Mouse (Mus musculus) intestine, embryonic 15.5 days (tissue): ENCODE data around the gene Mypn. TPM values are rescaled to one million over a fixed set of nuclear protein-coding genes. Genes with fewer than 3 reads are reported as not detected.
A peak's percentile ranks its signal among the peaks of the same experiment; 100 is the strongest.

Experiments used
- ATAC-seq: fragments of 200-750 bp; cut with Nextera tagmentation; 2 replicates; pipeline ENCODE4 v1.8.0; 2017; ENCODE audit warnings: moderate TSS enrichment, moderate library complexity
- H3K27ac ChIP-seq: fragments of 300-500 bp; sonication (generic); 2 replicates; pipeline ENCODE4 v1.5.1; 2015; ENCODE audit warnings: mild to moderate bottlenecking, inconsistent platforms
- H3K27me3 ChIP-seq: fragments of 300-500 bp; sonication (generic); replicated peaks from 2 replicates; pipeline ENCODE4 v1.6.1; 2015; ENCODE audit warnings: inconsistent platforms
- H3K36me3 ChIP-seq: fragments of 300-500 bp; sonication (generic); 2 replicates; pipeline ENCODE4 v1.6.1; 2015; ENCODE audit warnings: inconsistent platforms
- H3K4me1 ChIP-seq: fragments of 300-500 bp; sonication (generic); replicated peaks from 2 replicates; pipeline ENCODE4 v1.6.1; 2015; ENCODE audit warnings: inconsistent platforms
- H3K4me2 ChIP-seq: fragments of 300-500 bp; sonication (generic); replicated peaks from 2 replicates; pipeline ENCODE4 v1.6.1; 2015; ENCODE audit warnings: mild to moderate bottlenecking, inconsistent platforms
- H3K4me3 ChIP-seq: fragments of 300-500 bp; sonication (generic); replicated peaks from 2 replicates; pipeline ENCODE4 v1.5.1; 2015; ENCODE audit warnings: inconsistent platforms
- H3K9ac ChIP-seq: fragments of 300-500 bp; sonication (generic); 2 replicates; pipeline ENCODE4 v1.6.1; 2015; ENCODE audit warnings: inconsistent platforms
- H3K9me3 ChIP-seq: fragments of 300-500 bp; sonication (generic); 2 replicates; pipeline ENCODE4 v1.6.1; 2016; ENCODE audit warnings: inconsistent platforms
- WGBS: fragments of 180-500 bp; shearing (Covaris S2); methylation state at CpG from one replicate; pipeline ENCODE4 v1.1.7; 2015; 5-methylcytosine and 5-hydroxymethylcytosine counted together
- polyA plus RNA-seq: library from polyadenylated mRNA; unstranded; fragments of >200 nt; fragmentation: Nextera tagmentation; extraction: Ambion mirVana; gene quantifications from 2 replicates; pipeline ENCODE4 v1.2.1, GENCODE M21; 2015

The Mypn gene
- polyA plus RNA-seq, 1 experiment from 2014 or later = 0.08 TPM

DNA sequence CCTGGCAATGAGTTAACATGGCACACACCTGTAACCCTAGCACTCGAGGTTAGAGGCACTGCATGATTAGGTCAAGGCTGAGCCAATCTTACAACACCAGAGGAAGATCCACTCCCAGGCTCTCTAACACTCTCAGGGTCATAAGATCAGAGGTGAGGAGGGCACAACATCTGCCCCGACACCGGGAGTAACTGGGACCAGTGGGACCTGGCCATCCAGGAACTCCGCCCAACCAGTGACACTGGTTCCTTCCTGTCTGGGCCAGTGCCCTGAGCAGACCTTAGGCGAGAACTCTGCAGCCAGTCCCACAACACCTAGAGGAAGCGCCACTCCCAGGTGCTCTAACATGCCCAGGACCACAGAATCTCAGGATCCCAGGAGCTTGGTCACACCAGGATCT, 67.3 kb downstream of the Mypn start:
- 77% methylated on average over 6 of the region's 6 CpGs for WGBS
- no peak overlapping the region for H3K4me3 ChIP-seq
- no peak overlapping the region for H3K4me2 ChIP-seq
- no peaks in the 10 kb centered on the region for H3K9me3 ChIP-seq
- H3K4me1 ChIP-seq = no peaks in the 10 kb centered on the region
- H3K36me3 ChIP-seq = no peaks in the 10 kb centered on the region
- no peak overlapping the region for H3K9ac ChIP-seq
- no peak for ATAC-seq
- no peak overlapping the region for H3K27ac ChIP-seq
- no peaks in the 10 kb centered on the region for H3K27me3 ChIP-seq

DNA sequence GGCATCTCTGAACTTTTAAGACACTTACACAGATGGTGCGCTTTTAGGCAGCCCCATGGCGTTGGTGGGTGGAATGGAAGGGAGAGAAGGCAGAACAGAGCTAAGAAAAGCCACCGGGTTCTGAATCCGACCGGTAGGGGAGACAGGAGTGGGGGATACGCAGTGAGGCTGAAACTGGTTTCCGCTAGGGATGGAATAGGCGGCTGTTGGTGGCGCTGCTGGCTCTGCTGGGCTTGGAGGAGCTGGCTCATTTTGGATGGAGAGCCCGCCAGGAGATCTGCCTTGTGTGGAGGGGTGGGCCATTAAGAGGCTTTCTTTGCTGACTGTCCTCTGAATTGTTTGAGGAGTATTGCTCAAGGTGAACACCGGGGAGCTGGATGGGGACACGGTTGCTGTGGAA, 68.1 kb downstream of the Mypn start:
- no peaks in the 10 kb centered on the region for H3K4me1 ChIP-seq
- H3K36me3 ChIP-seq = no peaks in the 10 kb centered on the region
- H3K9me3 ChIP-seq = no peaks in the 10 kb centered on the region
- WGBS = 52% methylated on average over 12 of the region's 12 CpGs
- no peak overlapping the region for H3K4me2 ChIP-seq
- H3K9ac ChIP-seq = no peak overlapping the region
- H3K27ac ChIP-seq = no peak overlapping the region
- no peak for ATAC-seq
- no peaks in the 10 kb centered on the region for H3K27me3 ChIP-seq
- no peak overlapping the region for H3K4me3 ChIP-seq

DNA sequence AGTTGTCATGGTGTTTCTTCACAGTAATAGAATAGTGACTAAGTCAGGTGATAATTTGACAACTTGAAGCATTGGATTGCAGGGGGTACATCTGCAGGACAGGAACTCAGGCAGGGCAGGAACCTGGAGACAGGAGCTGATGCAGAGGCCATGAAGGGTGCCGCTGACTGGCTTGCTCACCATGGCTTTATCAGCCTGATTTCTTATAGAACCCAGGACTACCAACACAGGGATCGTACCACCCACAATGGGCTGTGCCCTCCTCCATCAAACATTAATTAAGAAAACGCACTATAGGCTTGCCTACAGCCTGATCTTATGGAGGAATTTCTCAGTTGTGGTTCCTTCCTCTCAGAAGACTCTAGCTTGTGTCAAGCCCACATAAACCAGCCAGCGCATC, 70.4 kb downstream of the Mypn start:
- WGBS = 89% methylated on average over 4 of the region's 4 CpGs
- H3K9ac ChIP-seq = no peak overlapping the region
- H3K36me3 ChIP-seq = no peaks in the 10 kb centered on the region
- H3K27me3 ChIP-seq = no peaks in the 10 kb centered on the region
- no peak overlapping the region for H3K27ac ChIP-seq
- H3K4me3 ChIP-seq = no peak overlapping the region
- no peak overlapping the region for H3K4me2 ChIP-seq
- H3K4me1 ChIP-seq = no peaks in the 10 kb centered on the region
- no peak for ATAC-seq
- no peaks in the 10 kb centered on the region for H3K9me3 ChIP-seq

DNA sequence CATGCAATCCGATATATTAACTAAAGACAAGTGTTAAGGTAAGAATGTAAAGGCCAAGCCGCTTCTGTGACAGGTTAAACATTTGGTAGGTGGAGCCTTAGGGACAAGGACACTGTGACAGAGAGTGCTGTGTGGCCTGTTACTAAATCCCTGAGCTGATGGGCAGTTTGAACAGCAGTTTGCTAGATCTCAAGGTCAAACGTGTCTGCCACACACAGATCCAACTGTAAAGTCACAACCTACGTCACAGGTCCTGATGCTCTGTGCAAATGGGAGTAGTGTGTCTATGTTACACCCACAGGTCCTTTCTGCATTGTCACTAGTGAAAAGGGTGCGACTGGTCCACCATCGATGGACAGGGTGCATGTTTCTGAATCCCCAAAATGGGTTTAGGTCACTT, 71.4 kb downstream of the Mypn start:
- H3K4me2 ChIP-seq = no peak overlapping the region
- no peak for ATAC-seq
- H3K4me3 ChIP-seq = no peak overlapping the region
- no peaks in the 10 kb centered on the region for H3K4me1 ChIP-seq
- no peaks in the 10 kb centered on the region for H3K36me3 ChIP-seq
- no peaks in the 10 kb centered on the region for H3K9me3 ChIP-seq
- H3K27me3 ChIP-seq = no peaks in the 10 kb centered on the region
- no peak overlapping the region for H3K27ac ChIP-seq
- H3K9ac ChIP-seq = no peak overlapping the region
- 84% methylated on average over 6 of the region's 6 CpGs for WGBS

DNA sequence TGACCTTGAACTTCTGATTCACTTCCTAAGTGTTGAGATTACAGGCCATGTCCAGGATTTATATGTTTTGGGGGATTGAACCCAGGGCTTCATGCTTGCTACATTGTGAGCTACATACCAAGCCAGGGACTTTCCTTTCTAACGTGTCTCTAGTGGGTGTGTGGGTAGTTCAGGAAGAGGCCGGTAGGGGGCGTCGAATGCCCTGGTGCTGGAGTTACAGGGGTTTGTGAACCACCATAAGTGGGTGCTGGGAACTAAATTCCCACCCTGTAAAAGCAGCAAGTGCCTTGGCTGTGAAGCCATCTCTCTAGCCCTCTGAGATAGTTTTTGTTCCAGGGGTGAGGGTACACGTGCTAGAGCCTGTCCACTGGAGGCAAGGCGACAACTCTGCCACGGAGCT, 73.3 kb downstream of the Mypn start:
- H3K4me2 ChIP-seq = no peak overlapping the region
- no peak overlapping the region for H3K9ac ChIP-seq
- ATAC-seq = no peak
- WGBS = 70% methylated on average over 7 of the region's 7 CpGs
- H3K27ac ChIP-seq = no peak overlapping the region
- no peaks in the 10 kb centered on the region for H3K4me1 ChIP-seq
- no peaks in the 10 kb centered on the region for H3K27me3 ChIP-seq
- H3K9me3 ChIP-seq = no peaks in the 10 kb centered on the region
- no peaks in the 10 kb centered on the region for H3K36me3 ChIP-seq
- H3K4me3 ChIP-seq = no peak overlapping the region

DNA sequence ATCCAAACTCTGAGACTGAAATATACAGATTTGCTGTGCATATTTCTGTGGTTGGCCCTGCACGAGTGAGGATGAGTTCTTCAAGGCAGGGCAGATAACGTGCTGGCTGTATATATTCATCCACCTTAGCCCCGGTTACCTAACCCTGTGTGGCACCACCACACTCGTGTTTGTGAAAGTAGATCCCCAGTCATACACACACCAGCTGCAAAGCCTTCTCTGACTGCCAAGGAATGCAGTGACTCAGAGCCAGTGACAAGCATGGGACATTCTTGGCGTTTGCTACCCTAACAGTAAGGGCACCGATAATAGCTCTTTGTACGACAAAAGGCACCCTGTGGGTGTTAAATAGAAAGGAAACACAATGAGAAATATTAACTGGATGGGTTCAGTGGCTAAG, 75.5 kb downstream of the Mypn start:
- Histone ChIP-seq H3K27me3 (no peaks in the 10 kb centered on the region), H3K4me2 (no peak overlapping the region), H3K9me3 (no peaks in the 10 kb centered on the region), H3K4me1 (no peaks in the 10 kb centered on the region), H3K9ac (no peak overlapping the region), H3K4me3 (no peak overlapping the region), H3K27ac (no peak overlapping the region), H3K36me3 (no peaks in the 10 kb centered on the region)
- no peak for ATAC-seq
- 73% methylated on average over 7 of the region's 7 CpGs for WGBS

DNA sequence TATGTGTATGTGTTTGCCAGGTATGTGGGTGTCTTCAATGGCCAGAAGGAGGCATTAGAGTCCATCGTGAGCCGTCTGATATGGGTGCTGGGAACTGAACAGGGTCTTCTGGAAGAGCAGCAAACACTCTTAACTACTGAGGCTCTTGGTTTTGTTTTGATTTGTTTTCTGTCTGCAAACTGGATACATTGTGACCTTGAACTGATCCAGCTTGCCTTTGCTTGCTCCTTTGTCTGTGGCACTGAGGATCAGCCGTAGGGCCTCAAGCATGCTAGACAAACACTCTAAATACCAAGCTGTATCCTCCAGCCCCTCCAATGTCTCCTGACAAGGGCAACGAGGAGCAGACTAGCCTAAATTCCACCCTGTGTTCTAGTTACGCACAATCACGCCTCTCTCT, 76.6 kb downstream of the Mypn start:
- H3K27ac ChIP-seq = no peak overlapping the region
- no peak overlapping the region for H3K9ac ChIP-seq
- no peaks in the 10 kb centered on the region for H3K9me3 ChIP-seq
- H3K4me3 ChIP-seq = no peak overlapping the region
- ATAC-seq = no peak
- H3K4me1 ChIP-seq = no peaks in the 10 kb centered on the region
- H3K4me2 ChIP-seq = no peak overlapping the region
- no peaks in the 10 kb centered on the region for H3K36me3 ChIP-seq
- WGBS = 88% methylated on average over 6 of the region's 6 CpGs
- H3K27me3 ChIP-seq = no peaks in the 10 kb centered on the region

DNA sequence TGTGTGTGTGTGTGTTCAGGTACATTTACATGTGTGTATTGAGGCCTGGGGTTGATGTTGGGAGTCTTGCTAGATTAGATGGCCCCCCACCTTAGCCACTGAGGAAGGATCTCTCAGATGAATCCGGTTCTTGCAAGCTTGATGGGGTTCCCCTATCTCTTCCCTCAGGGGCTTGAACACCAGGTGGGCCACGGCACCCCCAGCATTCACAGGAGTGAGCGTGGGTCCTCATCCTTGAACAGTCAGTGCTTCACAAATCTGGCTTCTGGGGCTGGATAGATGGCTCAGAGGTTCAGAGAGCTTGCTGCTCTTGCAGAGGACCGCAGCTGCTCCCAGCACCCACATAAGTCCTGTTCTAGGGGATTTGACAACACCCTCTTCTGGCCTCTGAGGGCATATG, 77.6 kb downstream of the Mypn start:
- Histone ChIP-seq H3K4me2 (no peak overlapping the region), H3K4me1 (no peaks in the 10 kb centered on the region), H3K36me3 (no peaks in the 10 kb centered on the region), H3K9ac (no peak overlapping the region), H3K9me3 (no peaks in the 10 kb centered on the region), H3K27ac (no peak overlapping the region), H3K4me3 (no peak overlapping the region), H3K27me3 (no peaks in the 10 kb centered on the region)
- ATAC-seq = no peak
- 79% methylated on average over 4 of the region's 4 CpGs for WGBS

DNA sequence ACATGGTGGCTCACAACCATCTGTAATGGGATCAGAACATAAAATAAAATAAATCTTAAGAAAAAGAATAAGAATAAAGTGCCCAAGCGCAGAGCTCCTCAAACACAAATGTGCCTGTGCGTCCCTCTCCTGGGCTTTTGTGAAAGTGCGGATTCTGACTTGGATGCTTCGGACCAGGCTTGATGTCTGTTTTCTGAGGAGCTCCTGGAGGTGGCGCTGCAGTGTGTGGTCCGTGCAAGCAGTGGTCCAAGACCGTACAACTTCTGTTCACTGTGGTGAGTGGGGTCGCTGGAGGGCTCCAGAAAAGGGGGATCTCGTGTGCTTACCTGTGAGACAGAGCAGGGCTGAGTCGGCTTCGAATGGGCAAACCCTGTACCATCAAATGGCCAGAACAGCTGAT, 78.4 kb downstream of the Mypn start:
- Histone ChIP-seq H3K4me1 (no peaks in the 10 kb centered on the region), H3K27ac (no peak overlapping the region), H3K27me3 (no peaks in the 10 kb centered on the region), H3K4me2 (no peak overlapping the region), H3K36me3 (no peaks in the 10 kb centered on the region), H3K9me3 (no peaks in the 10 kb centered on the region), H3K4me3 (no peak overlapping the region), H3K9ac (no peak overlapping the region)
- ATAC-seq = no peak
- 39% methylated on average over 11 of the region's 11 CpGs for WGBS

DNA sequence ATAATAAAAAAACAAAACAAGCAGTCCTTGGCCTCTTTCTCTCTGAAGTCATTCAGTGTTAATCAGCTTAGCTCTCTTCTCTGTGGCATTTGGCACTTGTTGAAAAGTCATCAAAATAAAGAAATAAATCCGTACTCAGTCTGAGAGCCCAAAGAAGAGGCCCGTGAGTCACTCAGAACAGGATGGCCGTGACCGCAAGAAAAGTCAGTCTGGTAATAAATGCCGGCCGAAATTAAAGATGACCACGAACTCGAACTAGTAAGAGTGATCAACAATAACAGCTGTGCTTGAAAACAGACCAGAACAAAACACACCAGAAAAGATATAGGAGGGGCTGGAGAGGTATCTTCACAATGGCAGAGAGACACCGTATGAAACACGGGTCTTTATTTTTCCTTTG, 79.7 kb downstream of the Mypn start:
- no peaks in the 10 kb centered on the region for H3K9me3 ChIP-seq
- 94% methylated on average over 10 of the region's 10 CpGs for WGBS
- H3K4me1 ChIP-seq = no peaks in the 10 kb centered on the region
- H3K36me3 ChIP-seq = no peaks in the 10 kb centered on the region
- H3K27me3 ChIP-seq = no peaks in the 10 kb centered on the region
- H3K9ac ChIP-seq = no peak overlapping the region
- no peak overlapping the region for H3K27ac ChIP-seq
- H3K4me3 ChIP-seq = no peak overlapping the region
- ATAC-seq = no peak
- no peak overlapping the region for H3K4me2 ChIP-seq

DNA sequence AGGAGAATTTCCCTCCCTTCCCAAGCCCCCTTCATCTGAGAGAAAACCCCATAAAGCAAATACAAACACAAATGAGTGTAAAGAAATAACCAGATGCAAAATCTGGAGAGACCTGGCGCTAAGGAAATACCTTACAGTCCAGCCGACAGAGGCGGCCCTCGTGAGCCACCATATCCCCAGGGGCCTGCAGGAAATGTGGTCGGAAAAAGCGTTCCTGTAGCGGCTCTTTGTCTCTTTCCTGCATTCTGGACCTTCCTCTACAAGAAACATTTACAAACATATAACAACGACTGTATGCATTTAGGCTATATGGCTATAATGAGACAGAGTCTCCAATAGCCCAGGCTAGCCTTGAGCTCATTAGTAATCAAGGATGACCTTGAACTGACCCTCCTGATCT, 80.6 kb downstream of the Mypn start:
- WGBS = 79% methylated on average over 8 of the region's 8 CpGs
- Histone ChIP-seq H3K27me3 (no peaks in the 10 kb centered on the region), H3K9ac (no peak overlapping the region), H3K4me2 (no peak overlapping the region), H3K36me3 (no peaks in the 10 kb centered on the region), H3K9me3 (no peaks in the 10 kb centered on the region), H3K4me1 (no peaks in the 10 kb centered on the region), H3K4me3 (no peak overlapping the region), H3K27ac (no peak overlapping the region)
- ATAC-seq = no peak

DNA sequence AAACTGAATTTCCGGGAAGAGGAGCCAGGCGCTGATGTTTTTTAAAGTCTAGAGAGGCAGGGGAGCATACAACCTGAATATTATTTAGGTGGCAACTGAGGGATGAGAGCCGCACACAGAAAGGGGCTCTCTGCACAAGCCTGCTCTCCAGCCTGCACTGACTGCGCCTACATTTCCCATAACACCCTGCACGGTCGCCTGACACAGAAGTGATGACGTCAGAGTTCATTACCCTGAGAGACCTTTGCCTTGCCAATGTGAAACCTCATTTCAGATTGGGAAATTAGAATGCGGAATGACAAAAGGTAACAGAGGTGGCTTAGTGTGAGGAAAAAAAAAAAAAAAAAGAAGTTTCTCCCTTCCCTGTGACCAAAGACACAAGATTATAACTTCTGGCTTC, 81.2 kb downstream of the Mypn start:
- Histone ChIP-seq H3K4me1 (no peaks in the 10 kb centered on the region), H3K9ac (no peak overlapping the region), H3K27ac (no peak overlapping the region), H3K27me3 (no peaks in the 10 kb centered on the region), H3K9me3 (no peaks in the 10 kb centered on the region), H3K36me3 (no peaks in the 10 kb centered on the region), H3K4me2 (no peak overlapping the region), H3K4me3 (no peak overlapping the region)
- 38% methylated on average over 8 of the region's 8 CpGs for WGBS
- peak; percentile 88 for ATAC-seq

DNA sequence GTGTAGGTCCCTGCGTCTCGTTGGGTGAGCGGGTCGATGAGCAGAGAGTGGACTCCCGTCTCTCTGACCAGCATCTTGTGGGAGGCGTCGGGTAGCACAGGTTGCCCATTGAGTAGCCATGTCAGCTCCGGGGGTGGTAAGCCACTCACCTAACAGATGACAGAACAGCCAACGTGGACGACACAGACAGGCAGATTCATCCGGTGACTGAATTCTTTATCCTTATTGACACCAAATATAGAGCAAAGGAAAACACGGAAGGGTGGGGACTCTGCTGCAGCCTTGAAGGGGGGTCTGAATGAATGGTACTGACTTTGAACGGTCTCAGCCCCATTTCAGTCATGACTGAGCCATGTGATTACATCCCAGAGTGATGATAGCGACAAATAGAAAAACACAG, 81.8 kb downstream of the Mypn start:
- Histone ChIP-seq H3K27ac (no peak overlapping the region), H3K4me3 (no peak overlapping the region), H3K9ac (no peak overlapping the region), H3K4me2 (no peak overlapping the region), H3K4me1 (no peaks in the 10 kb centered on the region), H3K9me3 (no peaks in the 10 kb centered on the region), H3K36me3 (no peaks in the 10 kb centered on the region), H3K27me3 (no peaks in the 10 kb centered on the region)
- 85% methylated on average over 14 of the region's 14 CpGs for WGBS
- ATAC-seq = peak; percentile 34; the same call in 1 of the 2 replicates

DNA sequence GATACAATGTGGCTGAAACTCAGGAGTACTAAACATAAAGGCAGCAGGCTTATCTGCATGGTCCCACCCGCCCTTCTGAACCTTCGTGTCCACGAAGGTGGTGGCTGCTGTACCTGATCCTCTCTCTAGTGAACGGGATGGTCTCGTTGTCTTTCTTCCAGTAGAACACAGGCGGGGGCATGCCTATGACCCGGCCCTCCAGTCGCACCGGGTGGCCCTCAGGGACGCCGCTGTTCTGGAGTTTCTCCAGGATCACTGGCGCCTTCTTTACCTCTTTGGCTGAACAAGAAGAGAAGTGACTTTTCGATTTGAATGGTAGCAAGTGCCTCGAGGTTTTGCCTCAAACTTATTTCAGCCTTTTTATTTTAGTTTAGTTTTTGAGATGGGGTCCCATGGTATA, 83.8 kb downstream of the Mypn start:
- Histone ChIP-seq H3K9me3 (no peaks in the 10 kb centered on the region), H3K27me3 (no peaks in the 10 kb centered on the region), H3K4me1 (no peaks in the 10 kb centered on the region), H3K4me3 (no peak overlapping the region), H3K27ac (no peak overlapping the region), H3K9ac (no peak overlapping the region), H3K36me3 (no peaks in the 10 kb centered on the region), H3K4me2 (no peak overlapping the region)
- WGBS = 75% methylated on average over 14 of the region's 14 CpGs
- ATAC-seq = no peak
